Mouse (Mus musculus): ENCODE measurements at regions not wholly inside any gene's neighbourhood (a gene's known extent, or its start where the extent isn't known, plus 50 kb on each side); places are given as distances from the start of the nearest gene placed in this dataset.

GRCm38 (mm10) chr8:8801578-8801977 is 111.3 kb upstream of the Arglu1 start:
- no peak overlapping the region for H3K27ac ChIP-seq (ENCODE audit: low read length)
- no peak for ATAC-seq
- H3K4me2 ChIP-seq (ENCODE audit: low read depth, low read length) = no peak overlapping the region
- H3K27me3 ChIP-seq (replicated peaks; ENCODE audit: control insufficient read depth, insufficient read depth, low read length) = no peaks in the 10 kb centered on the region
- H3K36me3 ChIP-seq (ENCODE audit: control insufficient read depth, insufficient read depth, low read length) = no peaks in the 10 kb centered on the region
- H3K4me1 ChIP-seq (ENCODE audit: control insufficient read depth, insufficient read depth, low read length) = no peaks in the 10 kb centered on the region
- 51% methylated on average over 5 of the region's 5 CpGs for WGBS
- no peak overlapping the region for H3K4me3 ChIP-seq (ENCODE audit: low read length)
- no peak overlapping the region for H3K9ac ChIP-seq (ENCODE audit: low read depth, low read length)
- no peaks in the 10 kb centered on the region for H3K9me3 ChIP-seq (ENCODE audit: control insufficient read depth, low read length)

GRCm38 (mm10) chr8:8797521-8797920 is 107.2 kb upstream of the Arglu1 start:
- H3K4me3 ChIP-seq (ENCODE audit: low read length) = no peak overlapping the region
- no peak for ATAC-seq
- no peak overlapping the region for H3K4me2 ChIP-seq (ENCODE audit: low read depth, low read length)
- no peak overlapping the region for H3K9ac ChIP-seq (ENCODE audit: low read depth, low read length)
- H3K9me3 ChIP-seq (ENCODE audit: control insufficient read depth, low read length) = no peaks in the 10 kb centered on the region
- no peak overlapping the region for H3K27ac ChIP-seq (ENCODE audit: low read length)
- H3K36me3 ChIP-seq (ENCODE audit: control insufficient read depth, insufficient read depth, low read length) = no peaks in the 10 kb centered on the region
- 52% methylated on average over 3 of the region's 3 CpGs for WGBS
- no peaks in the 10 kb centered on the region for H3K4me1 ChIP-seq (ENCODE audit: control insufficient read depth, insufficient read depth, low read length)
- no peaks in the 10 kb centered on the region for H3K27me3 ChIP-seq (replicated peaks; ENCODE audit: control insufficient read depth, insufficient read depth, low read length)

GRCm38 (mm10) chr8:8796951-8797350 is 106.6 kb upstream of the Arglu1 start:
- Histone ChIP-seq H3K4me1 (ENCODE audit: control insufficient read depth, insufficient read depth, low read length) (no peaks in the 10 kb centered on the region), H3K4me2 (ENCODE audit: low read depth, low read length) (no peak overlapping the region), H3K27ac (ENCODE audit: low read length) (no peak overlapping the region), H3K9me3 (ENCODE audit: control insufficient read depth, low read length) (no peaks in the 10 kb centered on the region), H3K9ac (ENCODE audit: low read depth, low read length) (no peak overlapping the region), H3K4me3 (ENCODE audit: low read length) (no peak overlapping the region), H3K27me3 (replicated peaks; ENCODE audit: control insufficient read depth, insufficient read depth, low read length) (no peaks in the 10 kb centered on the region), H3K36me3 (ENCODE audit: control insufficient read depth, insufficient read depth, low read length) (no peaks in the 10 kb centered on the region)
- 20% methylated on average over 9 of the region's 9 CpGs for WGBS
- no peak for ATAC-seq

- Histone ChIP-seq H3K4me3 (ENCODE audit: low read length) (no peak overlapping the region), H3K36me3 (ENCODE audit: control insufficient read depth, insufficient read depth, low read length) (no peaks in the 10 kb centered on the region), H3K4me2 (ENCODE audit: low read depth, low read length) (no peak overlapping the region), H3K9ac (ENCODE audit: low read depth, low read length) (no peak overlapping the region), H3K27me3 (replicated peaks; ENCODE audit: control insufficient read depth, insufficient read depth, low read length) (no peaks in the 10 kb centered on the region), H3K9me3 (ENCODE audit: control insufficient read depth, low read length) (no peaks in the 10 kb centered on the region), H3K4me1 (ENCODE audit: control insufficient read depth, insufficient read depth, low read length) (no peaks in the 10 kb centered on the region), H3K27ac (ENCODE audit: low read length) (no peak overlapping the region)
- 26% methylated on average over 6 of the region's 6 CpGs for WGBS
- ATAC-seq = no peak
These were observed 104.4 kb upstream of the Arglu1 start for GRCm38 (mm10) chr8:8794711-8795110.

- H3K9me3 ChIP-seq (ENCODE audit: control insufficient read depth, low read length) = no peaks in the 10 kb centered on the region
- H3K36me3 ChIP-seq (ENCODE audit: control insufficient read depth, insufficient read depth, low read length) = no peaks in the 10 kb centered on the region
- H3K27ac ChIP-seq (ENCODE audit: low read length) = no peak overlapping the region
- H3K4me2 ChIP-seq (ENCODE audit: low read depth, low read length) = no peak overlapping the region
- 68% methylated on average over 15 of the region's 15 CpGs for WGBS
- H3K9ac ChIP-seq (ENCODE audit: low read depth, low read length) = no peak overlapping the region
- H3K4me3 ChIP-seq (ENCODE audit: low read length) = no peak overlapping the region
- H3K4me1 ChIP-seq (ENCODE audit: control insufficient read depth, insufficient read depth, low read length) = no peaks in the 10 kb centered on the region
- ATAC-seq = no peak
- no peaks in the 10 kb centered on the region for H3K27me3 ChIP-seq (replicated peaks; ENCODE audit: control insufficient read depth, insufficient read depth, low read length)
These were observed 89.6 kb upstream of the Arglu1 start for GRCm38 (mm10) chr8:8779931-8780330.

GRCm38 (mm10) chr8:8774496-8775015 is 84.2 kb upstream of the Arglu1 start:
- WGBS = 31% methylated on average over 5 of the region's 5 CpGs

GRCm38 (mm10) chr8:8772424-8772823 is 82.1 kb upstream of the Arglu1 start:
- H3K4me1 ChIP-seq (ENCODE audit: control insufficient read depth, insufficient read depth, low read length) = no peaks in the 10 kb centered on the region
- no peaks in the 10 kb centered on the region for H3K27me3 ChIP-seq (replicated peaks; ENCODE audit: control insufficient read depth, insufficient read depth, low read length)
- H3K36me3 ChIP-seq (ENCODE audit: control insufficient read depth, insufficient read depth, low read length) = no peaks in the 10 kb centered on the region
- H3K9ac ChIP-seq (ENCODE audit: low read depth, low read length) = no peak overlapping the region
- 69% methylated on average over 5 of the region's 5 CpGs for WGBS
- 0 out of 2 replicates have a peak, but pooled peaks have one; percentile 9 for ATAC-seq
- no peaks in the 10 kb centered on the region for H3K9me3 ChIP-seq (ENCODE audit: control insufficient read depth, low read length)
- no peak overlapping the region for H3K4me3 ChIP-seq (ENCODE audit: low read length)
- H3K27ac ChIP-seq (ENCODE audit: low read length) = no peak overlapping the region
- H3K4me2 ChIP-seq (ENCODE audit: low read depth, low read length) = no peak overlapping the region

More at GRCm38 (mm10) chr8:8774496-8775015, 84.2 kb upstream of the Arglu1 start:
- Histone ChIP-seq H3K27me3 (replicated peaks; ENCODE audit: control insufficient read depth, insufficient read depth, low read length) (no peaks in the 10 kb centered on the region), H3K4me3 (ENCODE audit: low read length) (no peak overlapping the region), H3K4me2 (ENCODE audit: low read depth, low read length) (no peak overlapping the region), H3K9me3 (ENCODE audit: control insufficient read depth, low read length) (no peaks in the 10 kb centered on the region), H3K9ac (ENCODE audit: low read depth, low read length) (no peak overlapping the region), H3K36me3 (ENCODE audit: control insufficient read depth, insufficient read depth, low read length) (no peaks in the 10 kb centered on the region), H3K4me1 (ENCODE audit: control insufficient read depth, insufficient read depth, low read length) (no peaks in the 10 kb centered on the region), H3K27ac (ENCODE audit: low read length) (no peak overlapping the region)
- no peak for ATAC-seq

- Histone ChIP-seq H3K27me3 (replicated peaks; ENCODE audit: control insufficient read depth, insufficient read depth, low read length) (no peaks in the 10 kb centered on the region), H3K9me3 (ENCODE audit: control insufficient read depth, low read length) (no peaks in the 10 kb centered on the region), H3K9ac (ENCODE audit: low read depth, low read length) (no peak overlapping the region), H3K4me1 (ENCODE audit: control insufficient read depth, insufficient read depth, low read length) (no peaks in the 10 kb centered on the region), H3K4me3 (ENCODE audit: low read length) (no peak overlapping the region), H3K36me3 (ENCODE audit: control insufficient read depth, insufficient read depth, low read length) (no peaks in the 10 kb centered on the region), H3K4me2 (ENCODE audit: low read depth, low read length) (no peak overlapping the region), H3K27ac (ENCODE audit: low read length) (no peak overlapping the region)
- no peak for ATAC-seq
- 74% methylated on average over 8 of the region's 8 CpGs for WGBS
These were observed 80.1 kb upstream of the Arglu1 start for GRCm38 (mm10) chr8:8770397-8770796.

GRCm38 (mm10) chr8:8762354-8762753 is 72.0 kb upstream of the Arglu1 start:
- no peak overlapping the region for H3K4me3 ChIP-seq (ENCODE audit: low read length)
- H3K36me3 ChIP-seq (ENCODE audit: control insufficient read depth, insufficient read depth, low read length) = no peaks in the 10 kb centered on the region
- no peak overlapping the region for H3K4me2 ChIP-seq (ENCODE audit: low read depth, low read length)
- H3K9ac ChIP-seq (ENCODE audit: low read depth, low read length) = no peak overlapping the region
- no peak for ATAC-seq
- 0 out of 2 replicates have a peak, but pooled peaks cover 3% of the 10 kb centered on the region for H3K9me3 ChIP-seq (ENCODE audit: control insufficient read depth, low read length)
- H3K27ac ChIP-seq (ENCODE audit: low read length) = no peak overlapping the region
- no peaks in the 10 kb centered on the region for H3K4me1 ChIP-seq (ENCODE audit: control insufficient read depth, insufficient read depth, low read length)
- WGBS = 81% methylated on average over 12 of the region's 12 CpGs
- H3K27me3 ChIP-seq (replicated peaks; ENCODE audit: control insufficient read depth, insufficient read depth, low read length) = no peaks in the 10 kb centered on the region

- H3K4me3 ChIP-seq (ENCODE audit: low read length) = no peak overlapping the region
- H3K36me3 ChIP-seq (ENCODE audit: control insufficient read depth, insufficient read depth, low read length) = no peaks in the 10 kb centered on the region
- no peak overlapping the region for H3K4me2 ChIP-seq (ENCODE audit: low read depth, low read length)
- H3K9me3 ChIP-seq (ENCODE audit: control insufficient read depth, low read length) = 0 out of 2 replicates have a peak, but pooled peaks cover 3% of the 10 kb centered on the region
- 71% methylated on average over 8 of the region's 8 CpGs for WGBS
- no peak overlapping the region for H3K9ac ChIP-seq (ENCODE audit: low read depth, low read length)
- no peak overlapping the region for H3K27ac ChIP-seq (ENCODE audit: low read length)
- no peaks in the 10 kb centered on the region for H3K4me1 ChIP-seq (ENCODE audit: control insufficient read depth, insufficient read depth, low read length)
- no peak for ATAC-seq
- H3K27me3 ChIP-seq (replicated peaks; ENCODE audit: control insufficient read depth, insufficient read depth, low read length) = no peaks in the 10 kb centered on the region
These were observed 68.0 kb upstream of the Arglu1 start for GRCm38 (mm10) chr8:8758283-8758682.

All from intestine, embryonic 16.5 days (tissue).